Mouse (Mus musculus) neural tube, embryonic 12.5 days (tissue): ENCODE measurements around the gene Fig4. TPM values are rescaled to one million over a fixed set of nuclear protein-coding genes. Genes with fewer than 3 reads are reported as not detected.

Source experiments
- ATAC-seq: fragments of 200-750 bp; cut with Nextera tagmentation; 2 replicates; pipeline ENCODE4 v1.8.0; 2017; ENCODE audit warnings: low read depth, mild to moderate bottlenecking, moderate TSS enrichment, moderate library complexity; ENCODE audit not compliant: low FRiP score
- H3K27ac ChIP-seq: fragments of 300-500 bp; sonication (generic); 2 replicates; pipeline ENCODE4 v1.5.1; 2016
- H3K27me3 ChIP-seq: fragments of 300-500 bp; sonication (generic); replicated peaks from 2 replicates; pipeline ENCODE4 v1.6.1; 2016; ENCODE audit warnings: mild to moderate bottlenecking
- H3K36me3 ChIP-seq: fragments of 300-500 bp; sonication (generic); 2 replicates; pipeline ENCODE4 v1.6.1; 2016; ENCODE audit warnings: mild to moderate bottlenecking
- H3K4me1 ChIP-seq: fragments of 300-500 bp; sonication (generic); 2 replicates; pipeline ENCODE4 v1.6.1; 2016
- H3K4me2 ChIP-seq: fragments of 300-500 bp; sonication (generic); replicated peaks from 2 replicates; pipeline ENCODE4 v1.6.1; 2016; ENCODE audit warnings: mild to moderate bottlenecking
- H3K4me3 ChIP-seq: fragments of 300-500 bp; sonication (generic); 2 replicates; pipeline ENCODE4 v1.5.1; 2016
- H3K9ac ChIP-seq: fragments of 300-500 bp; sonication (generic); 2 replicates; pipeline ENCODE4 v1.6.1; 2016; ENCODE audit warnings: mild to moderate bottlenecking
- H3K9me3 ChIP-seq: fragments of 300-500 bp; sonication (generic); 2 replicates; pipeline ENCODE4 v1.6.1; 2016; ENCODE audit warnings: mild to moderate bottlenecking
- WGBS: fragments of 180-500 bp; shearing (Covaris S2); methylation state at CpG from one replicate; pipeline ENCODE4 v1.1.7; 2016; 5-methylcytosine and 5-hydroxymethylcytosine counted together
- polyA plus RNA-seq: library from polyadenylated mRNA; unstranded; fragments of >200 nt; fragmentation: Nextera tagmentation; extraction: Ambion mirVana; gene quantifications from 2 replicates; pipeline ENCODE4 v1.2.1, GENCODE M21; 2016

The Fig4 gene
- polyA plus RNA-seq, 1 experiment from 2014 or later: 29.6 TPM

DNA sequence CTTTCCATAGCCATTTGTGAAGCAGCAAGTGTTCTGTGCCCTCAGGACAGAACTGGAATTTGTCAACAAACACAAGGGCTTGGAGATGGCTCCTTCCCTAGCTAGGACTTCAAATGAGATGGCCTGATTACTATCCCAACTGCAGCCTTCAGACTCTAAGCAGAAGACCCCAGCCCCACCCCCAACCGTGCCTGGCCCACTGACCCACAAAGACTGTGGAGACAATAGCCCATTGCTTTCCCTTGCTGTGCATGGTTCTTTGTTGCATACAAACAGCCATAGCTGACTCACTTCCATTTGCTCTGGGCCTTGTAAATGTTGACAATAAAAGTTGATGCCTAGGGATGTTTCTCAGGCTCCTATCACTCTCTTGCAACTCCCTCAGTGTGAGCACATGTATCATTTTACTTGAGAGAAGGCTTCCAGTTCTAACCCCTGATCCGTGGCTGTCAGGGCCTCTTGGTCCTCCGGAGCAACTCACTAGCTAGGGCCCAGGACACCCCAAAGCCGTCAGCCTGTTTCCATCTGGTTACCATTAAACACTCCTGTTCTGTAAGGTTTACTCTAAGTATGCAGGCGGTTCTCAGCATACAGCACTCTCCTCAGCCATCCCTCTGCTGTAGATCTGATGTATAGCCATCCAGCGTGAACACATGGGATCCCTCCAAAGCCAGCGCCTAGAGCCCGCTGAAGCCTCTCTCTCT, 52.9 kb downstream of the Fig4 start:
- H3K4me3 ChIP-seq: no peak overlapping the region
- no peak overlapping the region for H3K9ac ChIP-seq
- peaks cover 15% of the 10 kb centered on the region for H3K36me3 ChIP-seq
- no peaks in the 10 kb centered on the region for H3K27me3 ChIP-seq
- no peak overlapping the region for H3K4me2 ChIP-seq
- no peaks in the 10 kb centered on the region for H3K9me3 ChIP-seq
- H3K27ac ChIP-seq: no peak overlapping the region
- H3K4me1 ChIP-seq: peaks cover 11% of the 10 kb centered on the region; the same call in 1 of the 2 replicates
- WGBS: 55% methylated on average over 8 of the region's 8 CpGs
- no peak for ATAC-seq

- H3K36me3 ChIP-seq: peaks cover 15% of the 10 kb centered on the region
- no peaks in the 10 kb centered on the region for H3K9me3 ChIP-seq
- no peak overlapping the region for H3K9ac ChIP-seq
- H3K4me2 ChIP-seq: no peak overlapping the region
- H3K27ac ChIP-seq: no peak overlapping the region
- no peak for ATAC-seq
- WGBS: 94% methylated on average over 8 of the region's 8 CpGs
- no peak overlapping the region for H3K4me3 ChIP-seq
- peaks cover 11% of the 10 kb centered on the region; the same call in 1 of the 2 replicates for H3K4me1 ChIP-seq
- no peaks in the 10 kb centered on the region for H3K27me3 ChIP-seq
Observed at GRCm38 (mm10) chr10:41249006-41249659, 53.9 kb downstream of the Fig4 start.

DNA sequence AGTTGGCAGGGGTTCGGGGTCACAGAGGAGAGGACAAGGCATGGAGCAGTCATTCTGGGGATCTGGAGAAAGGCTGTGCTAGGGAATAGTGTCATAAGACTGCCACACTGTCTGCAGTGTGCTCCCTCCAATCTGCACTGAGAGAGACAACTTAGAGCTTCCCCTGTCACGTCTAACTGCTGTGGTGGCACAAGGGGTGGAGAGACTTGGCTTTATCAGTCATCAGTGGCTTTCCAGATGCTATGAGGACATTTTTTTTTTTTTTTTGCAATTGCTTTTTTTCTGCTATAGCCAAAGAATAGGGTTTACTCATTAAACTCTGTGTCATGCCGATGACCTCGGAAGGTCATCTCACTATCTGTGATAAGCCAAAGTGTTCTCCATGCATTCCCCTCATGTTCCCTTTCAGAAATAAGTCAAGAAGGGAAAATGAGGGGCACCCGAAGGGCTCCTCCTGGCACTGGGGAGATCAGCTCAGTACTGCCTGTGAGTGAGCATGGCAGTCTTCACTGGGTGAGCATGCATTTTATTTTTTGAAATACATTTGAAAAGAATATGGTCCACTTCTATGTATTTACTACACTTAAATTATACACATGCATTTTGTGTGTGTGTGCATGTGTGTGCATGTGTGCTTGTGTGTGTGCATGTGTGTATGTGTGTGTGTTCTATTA, 55.1 kb downstream of the Fig4 start:
- Histone ChIP-seq H3K4me1 (peaks cover 11% of the 10 kb centered on the region; the same call in 1 of the 2 replicates), H3K9me3 (no peaks in the 10 kb centered on the region), H3K27ac (no peak overlapping the region), H3K27me3 (no peaks in the 10 kb centered on the region), H3K9ac (no peak overlapping the region), H3K4me3 (no peak overlapping the region), H3K4me2 (no peak overlapping the region), H3K36me3 (peaks cover 11% of the 10 kb centered on the region)
- 90% methylated on average over 5 of the region's 5 CpGs for WGBS
- ATAC-seq: no peak

DNA sequence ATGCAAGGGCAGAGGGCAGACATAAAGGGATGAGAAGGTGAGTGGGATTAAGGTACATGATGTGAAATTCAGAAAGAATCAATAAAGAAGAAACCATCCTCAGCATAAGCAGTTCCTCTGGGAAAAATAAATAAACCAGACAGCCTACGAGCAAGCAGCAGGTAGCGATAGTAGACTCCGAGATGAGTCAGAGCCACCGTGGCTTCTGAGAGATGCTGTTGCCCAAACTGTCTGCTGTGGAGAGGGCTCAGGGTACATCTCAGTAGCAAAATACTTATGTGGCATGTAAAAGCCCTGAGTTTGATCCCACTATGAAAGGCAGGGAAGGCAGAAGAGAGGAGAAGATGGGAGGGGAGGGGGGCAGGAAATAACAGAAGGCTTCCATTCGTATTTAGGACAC, 56.9 kb downstream of the Fig4 start:
- Histone ChIP-seq H3K9ac (no peak overlapping the region), H3K4me2 (no peak overlapping the region), H3K4me1 (peaks cover 11% of the 10 kb centered on the region; the same call in 1 of the 2 replicates), H3K27ac (no peak overlapping the region), H3K9me3 (no peaks in the 10 kb centered on the region), H3K36me3 (no peaks in the 10 kb centered on the region; the same call in 1 of the 2 replicates), H3K4me3 (no peak overlapping the region), H3K27me3 (no peaks in the 10 kb centered on the region)
- ATAC-seq: no peak
- WGBS: 66% methylated on average over 5 of the region's 5 CpGs

GRCm38 (mm10) chr10:41245477-41245876, 57.6 kb downstream of the Fig4 start:
- H3K4me2 ChIP-seq: no peak overlapping the region
- no peaks in the 10 kb centered on the region; the same call in 1 of the 2 replicates for H3K36me3 ChIP-seq
- no peak overlapping the region for H3K27ac ChIP-seq
- H3K9me3 ChIP-seq: no peaks in the 10 kb centered on the region
- 83% methylated on average over 6 of the region's 6 CpGs for WGBS
- no peak overlapping the region for H3K9ac ChIP-seq
- no peaks in the 10 kb centered on the region for H3K27me3 ChIP-seq
- peak; percentile 56 for ATAC-seq
- peaks cover 9% of the 10 kb centered on the region; the same call in 1 of the 2 replicates for H3K4me1 ChIP-seq
- no peak overlapping the region for H3K4me3 ChIP-seq

- Histone ChIP-seq H3K4me1 (peaks cover 5% of the 10 kb centered on the region; the same call in 1 of the 2 replicates), H3K9me3 (no peaks in the 10 kb centered on the region), H3K4me2 (no peak overlapping the region), H3K4me3 (no peak overlapping the region), H3K27ac (no peak overlapping the region), H3K27me3 (no peaks in the 10 kb centered on the region), H3K9ac (no peak overlapping the region), H3K36me3 (no peaks in the 10 kb centered on the region)
- WGBS: 93% methylated on average over 6 of the region's 6 CpGs
- no peak for ATAC-seq
Observed at GRCm38 (mm10) chr10:41245028-41245427, 58.0 kb downstream of the Fig4 start.

GRCm38 (mm10) chr10:41243930-41244329, 59.1 kb downstream of the Fig4 start:
- no peak overlapping the region for H3K4me3 ChIP-seq
- H3K36me3 ChIP-seq: no peaks in the 10 kb centered on the region
- no peak overlapping the region for H3K27ac ChIP-seq
- H3K9me3 ChIP-seq: no peaks in the 10 kb centered on the region
- H3K9ac ChIP-seq: no peak overlapping the region
- H3K27me3 ChIP-seq: no peaks in the 10 kb centered on the region
- H3K4me1 ChIP-seq: peaks cover 3% of the 10 kb centered on the region; the same call in 1 of the 2 replicates
- H3K4me2 ChIP-seq: no peak overlapping the region
- no peak for ATAC-seq
- 92% methylated on average over 6 of the region's 6 CpGs for WGBS

GRCm38 (mm10) chr10:41241558-41242242, 61.4 kb downstream of the Fig4 start:
- no peak for ATAC-seq

GRCm38 (mm10) chr10:41241080-41241479, 62.0 kb downstream of the Fig4 start:
- Histone ChIP-seq H3K9ac (no peak overlapping the region), H3K9me3 (no peaks in the 10 kb centered on the region), H3K4me1 (0 out of 2 replicates have a peak, but pooled peaks cover under 1% of the 10 kb centered on the region), H3K27me3 (no peaks in the 10 kb centered on the region), H3K36me3 (no peaks in the 10 kb centered on the region; the same call in 1 of the 2 replicates), H3K27ac (no peak overlapping the region), H3K4me3 (no peak overlapping the region), H3K4me2 (no peak overlapping the region)
- WGBS: 61% methylated on average over 7 of the region's 7 CpGs
- no peak for ATAC-seq

More at GRCm38 (mm10) chr10:41241558-41242242, 61.4 kb downstream of the Fig4 start:
- Histone ChIP-seq H3K27me3 (no peaks in the 10 kb centered on the region), H3K4me1 (peaks cover 3% of the 10 kb centered on the region; the same call in 1 of the 2 replicates), H3K36me3 (no peaks in the 10 kb centered on the region; the same call in 1 of the 2 replicates), H3K27ac (no peak overlapping the region), H3K4me3 (no peak overlapping the region), H3K4me2 (no peak overlapping the region), H3K9me3 (no peaks in the 10 kb centered on the region), H3K9ac (no peak overlapping the region)
- 87% methylated on average over 6 of the region's 6 CpGs for WGBS

DNA sequence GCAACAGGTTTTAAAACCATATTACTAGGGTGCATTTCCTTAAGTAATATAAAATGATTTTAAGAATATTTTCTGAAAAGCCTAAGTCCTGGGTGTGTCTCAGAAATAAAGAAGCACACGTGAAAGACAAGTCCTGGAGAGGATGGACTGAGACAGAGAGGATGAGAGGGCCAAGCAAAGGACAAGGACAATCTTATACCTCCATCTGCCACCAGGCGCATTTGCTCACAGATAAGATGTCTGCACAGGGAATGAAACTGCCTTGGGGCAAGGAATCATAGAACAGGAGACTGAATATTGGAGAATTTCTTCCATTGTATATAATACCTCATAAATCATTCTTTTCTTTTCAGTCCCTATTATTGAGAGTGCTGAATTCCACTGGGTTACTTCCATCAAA, 67.0 kb downstream of the Fig4 start:
- H3K4me3 ChIP-seq: no peak overlapping the region
- no peaks in the 10 kb centered on the region for H3K9me3 ChIP-seq
- H3K27me3 ChIP-seq: no peaks in the 10 kb centered on the region
- no peak for ATAC-seq
- H3K4me2 ChIP-seq: no peak overlapping the region
- no peak overlapping the region for H3K9ac ChIP-seq
- no peaks in the 10 kb centered on the region; the same call in 1 of the 2 replicates for H3K36me3 ChIP-seq
- WGBS: 81% methylated on average over 2 of the region's 2 CpGs
- H3K4me1 ChIP-seq: no peaks in the 10 kb centered on the region
- H3K27ac ChIP-seq: no peak overlapping the region

- no peak overlapping the region for H3K4me3 ChIP-seq
- no peaks in the 10 kb centered on the region for H3K4me1 ChIP-seq
- 76% methylated on average over 3 of the region's 3 CpGs for WGBS
- no peaks in the 10 kb centered on the region for H3K27me3 ChIP-seq
- no peak overlapping the region for H3K4me2 ChIP-seq
- ATAC-seq: no peak
- H3K27ac ChIP-seq: no peak overlapping the region
- no peaks in the 10 kb centered on the region for H3K9me3 ChIP-seq
- H3K36me3 ChIP-seq: no peaks in the 10 kb centered on the region; the same call in 1 of the 2 replicates
- no peak overlapping the region for H3K9ac ChIP-seq
Observed at GRCm38 (mm10) chr10:41235584-41235983, 67.5 kb downstream of the Fig4 start.

- ATAC-seq: no peak
- Histone ChIP-seq H3K36me3 (no peaks in the 10 kb centered on the region; the same call in 1 of the 2 replicates), H3K27me3 (no peaks in the 10 kb centered on the region), H3K4me1 (no peaks in the 10 kb centered on the region), H3K4me3 (no peak overlapping the region), H3K4me2 (no peak overlapping the region), H3K9ac (no peak overlapping the region), H3K27ac (no peak overlapping the region), H3K9me3 (no peaks in the 10 kb centered on the region)
- WGBS: 90% methylated on average over 2 of the region's 2 CpGs
Observed at GRCm38 (mm10) chr10:41235159-41235558, 67.9 kb downstream of the Fig4 start.
